Mouse (Mus musculus) spleen, adult 10 weeks (tissue): ENCODE results near the gene Cfap126. TPM values are rescaled to one million over a fixed set of nuclear protein-coding genes. Genes with fewer than 3 reads are reported as not detected.

Source experiments
- polyA plus RNA-seq: library from polyadenylated mRNA; stranded (reverse); fragments of 350-450 nt; fragmentation: Illumina TruSeq; extraction: RNeasy Lipid Tissue Mini Kit (QIAGEN cat#74804); gene quantifications from one replicate; pipeline ENCODE4 v1.2.3, GENCODE M21; 2015; ENCODE audit warnings: low replicate concordance; ENCODE audit not compliant: insufficient read depth

The Cfap126 gene
- 4.5 TPM for polyA plus RNA-seq

DNA sequence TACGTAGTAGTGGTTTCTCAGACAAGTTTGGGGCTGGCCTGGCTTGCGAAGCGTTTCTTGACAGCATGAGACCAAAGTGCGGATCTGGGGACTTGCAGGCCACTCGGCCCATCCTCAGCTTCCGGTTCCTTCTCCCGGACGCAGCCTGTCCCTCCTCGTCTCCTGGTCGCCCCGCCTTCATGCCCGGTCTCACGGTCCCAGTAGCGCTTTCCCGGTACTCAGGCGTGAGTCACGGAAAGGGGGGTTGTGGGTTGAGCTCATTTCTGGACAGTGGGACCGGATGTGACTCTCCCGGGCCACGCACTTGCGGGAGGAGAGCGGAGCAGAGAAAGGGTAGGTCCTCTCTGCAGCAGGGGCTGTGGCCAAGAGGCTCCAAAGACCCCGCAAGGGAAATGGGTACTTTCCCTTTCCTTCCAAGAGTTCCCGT, at the start of gene Cfap126:
Cfap126 (plus strand) TSS at position 46 of the 427 bp plus-strand sequence.

GRCm38 (mm10) chr1:171064491-171065242, 49.1 kb upstream of the Cfap126 start, which contains the start of gene Fcgr3:
Gene Fcgr3 (minus strand): TSS chr1:171064935.

DNA sequence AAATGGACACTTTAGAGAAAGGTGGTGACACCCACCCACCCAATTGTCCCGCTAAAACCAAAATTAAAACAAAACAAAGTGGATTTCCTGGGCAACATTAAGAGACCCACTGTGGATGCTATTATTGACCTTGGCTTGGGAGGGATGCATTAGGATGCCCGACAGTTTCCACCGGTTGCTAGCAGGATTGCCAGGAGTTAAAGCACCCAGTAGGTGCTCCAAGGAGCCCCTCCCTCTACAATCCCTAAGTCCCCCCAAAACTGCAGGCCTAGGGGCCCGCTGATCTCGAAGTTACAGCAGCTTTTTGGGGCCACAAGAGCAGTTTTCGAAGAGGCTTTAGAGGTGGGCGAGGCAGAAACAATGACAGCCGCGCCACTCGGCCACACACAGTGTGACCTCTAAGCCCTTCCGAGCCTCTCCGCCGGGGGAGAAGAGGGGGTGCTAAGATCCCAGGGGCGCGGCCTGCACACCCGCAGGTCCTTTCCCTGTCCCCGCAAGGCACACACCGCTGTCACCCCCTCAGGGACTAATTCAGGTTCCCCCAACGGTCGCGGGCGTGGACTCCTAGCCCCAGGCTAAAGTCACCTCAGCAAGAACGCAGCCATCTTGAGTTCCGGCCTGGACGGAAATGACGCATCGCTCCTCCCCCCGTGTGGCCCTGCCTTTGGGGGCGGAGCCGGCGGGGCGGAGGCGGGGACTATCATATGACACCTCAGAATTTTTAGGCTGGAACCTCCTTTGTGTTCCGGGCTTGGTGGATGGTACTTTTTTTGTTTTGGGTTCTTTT, 36.4 kb downstream of the Cfap126 start, which contains the start of the genes Sdhc and Mpz:
Sdhc (minus strand) TSS at position 630 of the 787 bp plus-strand sequence.
Mpz (plus strand) TSS at position 738 of the 787 bp plus-strand sequence.

Other genes starting within 250 kb of the Cfap126 start
- 34.6 TPM for gene Atf6, start 246.1 kb upstream of the Cfap126 start, polyA plus RNA-seq
- 0.33 TPM for gene Gm26620, start 228.9 kb upstream of the Cfap126 start, polyA plus RNA-seq
- gene Dusp12, start 228.4 kb upstream of the Cfap126 start, polyA plus RNA-seq: 33.1 TPM
- gene Fcrlb, start 201.0 kb upstream of the Cfap126 start, polyA plus RNA-seq: not detected
- gene Fcrla, start 186.3 kb upstream of the Cfap126 start, polyA plus RNA-seq: 224 TPM
- gene Fcgr2b, start 137.4 kb upstream of the Cfap126 start, polyA plus RNA-seq: 241 TPM
- gene Fcgr4, start 95.0 kb upstream of the Cfap126 start, polyA plus RNA-seq: 32.6 TPM
- gene Fcgr3, start 49.0 kb upstream of the Cfap126 start, polyA plus RNA-seq: 94.5 TPM
- gene Sdhc, start 36.7 kb downstream of the Cfap126 start, polyA plus RNA-seq: 88.5 TPM
- gene Mpz, start 36.8 kb downstream of the Cfap126 start, polyA plus RNA-seq: 0.87 TPM
- gene Pcp4l1, start 82.3 kb downstream of the Cfap126 start, polyA plus RNA-seq: 7.7 TPM
- gene Nr1i3, start 100.1 kb downstream of the Cfap126 start, polyA plus RNA-seq: not detected
- gene Tomm40l, start 108.6 kb downstream of the Cfap126 start, polyA plus RNA-seq: 22.7 TPM
- gene Apoa2, start 111.1 kb downstream of the Cfap126 start, polyA plus RNA-seq: 1.5 TPM
- 360 TPM for gene Fcer1g, start 120.4 kb downstream of the Cfap126 start, polyA plus RNA-seq
- 0.59 TPM for gene Adamts4, start 136.5 kb downstream of the Cfap126 start, polyA plus RNA-seq
- 127 TPM for gene Ndufs2, start 137.5 kb downstream of the Cfap126 start, polyA plus RNA-seq
- 34.0 TPM for gene B4galt3, start 156.4 kb downstream of the Cfap126 start, polyA plus RNA-seq
- 47.6 TPM for gene Ppox, start 167.3 kb downstream of the Cfap126 start, polyA plus RNA-seq
- gene Usp21, start 174.1 kb downstream of the Cfap126 start, polyA plus RNA-seq: 52.7 TPM
- 87.4 TPM for gene Ufc1, start 181.1 kb downstream of the Cfap126 start, polyA plus RNA-seq
- 31.1 TPM for gene Dedd, start 215.2 kb downstream of the Cfap126 start, polyA plus RNA-seq
- gene Nit1, start 231.7 kb downstream of the Cfap126 start, polyA plus RNA-seq: 43.5 TPM
- gene Pfdn2, start 231.8 kb downstream of the Cfap126 start, polyA plus RNA-seq: 72.7 TPM
- not detected for gene Klhdc9, start 246.9 kb downstream of the Cfap126 start, polyA plus RNA-seq